Mouse (Mus musculus) gastrocnemius, adult 18-20 months (tissue): Measurements from ENCODE around the gene Pik3cg. TPM values are rescaled to one million over a fixed set of nuclear protein-coding genes. Genes with fewer than 3 reads are reported as not detected.
"Not testable (repeated sequence)": the region's sequence is repeated elsewhere in the genome, so short reads cannot be mapped to it uniquely, and the experiment has no call there.

Experiments
- DNase-seq: peaks from one replicate; pipeline ENCODE4 v3.0.0; 2021; ENCODE audit warnings: low spot score
- long read RNA-seq, 2 experiments: library from polyadenylated mRNA; stranded (forward); transcript quantifications; one replicate each; pipeline ENCODE4 v2.0.0; 2021
- total RNA-seq, 2 experiments: library from RNA; stranded (reverse); gene quantifications; 2 replicates each; pipeline ENCODE4 v1.2.3; 2021

Pik3cg gene
- total RNA-seq: under 1 TPM; 0.37 to 0.57 TPM
- long read RNA-seq, experiment 1: 0 reads
- long read RNA-seq, experiment 2: 0 reads

GRCm38 (mm10) chr12:32207948-32208891 lies at the start of gene Pik3cg:
Gene Pik3cg (minus strand): TSS chr12:32208659.
- DNase-seq: no peak

- DNase-seq: no peak
These were observed 40.0 kb upstream of the Pik3cg start for GRCm38 (mm10) chr12:32248483-32248882.

- DNase-seq: peak; percentile 16
These were observed 37.2 kb upstream of the Pik3cg start for GRCm38 (mm10) chr12:32245566-32246233.

- no peak for DNase-seq
These were observed 35.1 kb upstream of the Pik3cg start for GRCm38 (mm10) chr12:32243586-32243985.

- DNase-seq: not testable (repeated sequence)
These were observed 30.7 kb upstream of the Pik3cg start for GRCm38 (mm10) chr12:32239134-32239533.

GRCm38 (mm10) chr12:32238433-32238832 lies 30.0 kb upstream of the Pik3cg start:
- DNase-seq: no peak

GRCm38 (mm10) chr12:32237839-32238238 lies 29.4 kb upstream of the Pik3cg start:
- no peak for DNase-seq

GRCm38 (mm10) chr12:32237139-32237538 lies 28.7 kb upstream of the Pik3cg start:
- DNase-seq: no peak

GRCm38 (mm10) chr12:32236450-32236849 lies 28.0 kb upstream of the Pik3cg start:
- DNase-seq: no peak

- peak; percentile 26 for DNase-seq
These were observed 25.4 kb upstream of the Pik3cg start for GRCm38 (mm10) chr12:32233871-32234270.

GRCm38 (mm10) chr12:32231398-32231797 lies 22.9 kb upstream of the Pik3cg start:
- DNase-seq: no peak

GRCm38 (mm10) chr12:32223629-32224028 lies 15.2 kb upstream of the Pik3cg start:
- no peak for DNase-seq

GRCm38 (mm10) chr12:32222758-32223385 lies 14.4 kb upstream of the Pik3cg start:
- no peak for DNase-seq

- no peak for DNase-seq
These were observed 11.9 kb upstream of the Pik3cg start for GRCm38 (mm10) chr12:32220387-32220786.

GRCm38 (mm10) chr12:32215143-32215542 lies 6.7 kb upstream of the Pik3cg start:
- no peak for DNase-seq

- DNase-seq: no peak
These were observed 4.2 kb upstream of the Pik3cg start for GRCm38 (mm10) chr12:32212702-32213101.

GRCm38 (mm10) chr12:32212156-32212555 lies 3.7 kb upstream of the Pik3cg start:
- no peak for DNase-seq

GRCm38 (mm10) chr12:32211257-32211656 lies 2.8 kb upstream of the Pik3cg start:
- no peak for DNase-seq

GRCm38 (mm10) chr12:32208951-32209350 lies 492 bp upstream of the Pik3cg start:
- DNase-seq: no peak

GRCm38 (mm10) chr12:32207141-32207540 lies 1.3 kb downstream of the Pik3cg start:
- DNase-seq: no peak

- DNase-seq: no peak
These were observed 4.8 kb downstream of the Pik3cg start for GRCm38 (mm10) chr12:32203695-32204094.

GRCm38 (mm10) chr12:32202583-32202982 lies 5.9 kb downstream of the Pik3cg start:
- no peak for DNase-seq
